In the genomic region with DNA sequence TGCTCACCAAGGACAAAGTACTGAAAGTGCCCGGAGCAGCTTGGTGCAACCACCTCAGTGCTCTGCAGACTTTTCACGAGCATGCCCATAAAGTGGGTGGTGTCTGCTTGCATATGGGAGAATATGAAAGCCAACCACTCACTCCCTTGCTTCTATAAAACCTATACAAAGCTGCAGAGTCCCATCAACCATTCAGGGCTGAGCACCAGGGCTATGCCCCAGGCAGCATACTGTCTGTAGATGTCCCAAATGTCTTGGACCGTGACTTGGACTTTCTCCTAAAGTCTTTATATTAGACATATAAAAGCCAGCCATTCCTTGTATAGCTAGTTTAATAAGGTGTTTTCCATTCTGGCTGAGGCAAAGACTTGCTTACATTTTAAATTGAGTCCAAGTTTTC, we compare ENCODE assay signal across 22 mouse cellular contexts. TPM values are rescaled to one million over a fixed set of nuclear protein-coding genes. Genes with fewer than 3 reads are reported as not detected.
DNase-seq lines count a peak whose midpoint lies in the region; ATAC-seq and TF ChIP-seq lines count a peak whose summit lies in the region.
"Had no signal": no experiment of that assay in that cellular context is flagged by ENCODE, and none has a peak within 500 bp of the region (broad histone marks: within the 10 kb centered on the region; RNA-seq: fewer than 3 reads in every experiment).

No protein-coding gene starts in this region.

- H3K27me3 ChIP-seq in limb, embryonic 12.5 days, result no peaks in the 10 kb centered on the region
- H3K27me3 ChIP-seq in limb, embryonic 10.5 days (ENCODE audit: low read depth, poor library complexity, severe bottlenecking), result no peaks in the 10 kb centered on the region
- H3K27me3 ChIP-seq in limb, embryonic 14.5 days (ENCODE audit: control insufficient read depth, insufficient read depth, low read length), result no peaks in the 10 kb centered on the region
- H3K27me3 ChIP-seq: CH12.LX; embryonic facial prominence, embryonic 12.5 days; forebrain, embryonic 13.5 days; forebrain, embryonic 15.5 days had no signal

- TF ChIP-seq POLR2A in limb, embryonic 14.5 days (IDR thresholded peaks at IDR 0.05; ENCODE audit: borderline replicate concordance, extremely low read depth, insufficient read depth, insufficient read length), result no peak

- H3K4me3 ChIP-seq in limb, embryonic 12.5 days (replicated peaks), result no peak overlapping the region
- no peak overlapping the region for H3K4me3 ChIP-seq in limb, embryonic 10.5 days
- H3K4me3 ChIP-seq in limb, embryonic 14.5 days (replicated peaks; ENCODE audit: low read length), result no peak overlapping the region
- H3K4me3 ChIP-seq: embryonic facial prominence, embryonic 10.5 days; embryonic facial prominence, embryonic 12.5 days; forebrain, embryonic 13.5 days; forebrain, embryonic 15.5 days had no signal

- peaks cover 16% of the 10 kb centered on the region; the same call in 1 of the 2 replicates for H3K4me1 ChIP-seq in limb, embryonic 12.5 days (replicated peaks)
- H3K4me1 ChIP-seq in limb, embryonic 10.5 days, result peaks cover 6% of the 10 kb centered on the region; the same call in 1 of the 2 replicates
- H3K4me1 ChIP-seq in limb, embryonic 14.5 days (ENCODE audit: control insufficient read depth, insufficient read depth, low read length), result peaks cover 30% of the 10 kb centered on the region

- no peak overlapping the region for H3K9ac ChIP-seq in limb, embryonic 12.5 days (replicated peaks)
- H3K9ac ChIP-seq in limb, embryonic 14.5 days (ENCODE audit: low read depth, low read length, severe bottlenecking), result no peak overlapping the region
- H3K9ac ChIP-seq: embryonic facial prominence, embryonic 12.5 days; forebrain, embryonic 13.5 days; forebrain, embryonic 15.5 days; forebrain, postnatal 0 days had no signal

- 71% methylated on average over 3 of the region's 3 CpGs for WGBS in limb, embryonic 12.5 days
- WGBS in limb, embryonic 10.5 days, result 97% methylated on average over 3 of the region's 3 CpGs
- 45% methylated on average over 3 of the region's 3 CpGs for WGBS in limb, embryonic 14.5 days

- ATAC-seq in limb, embryonic 12.5 days (ENCODE audit: insufficient number of reproducible peaks, insufficient read depth, low FRiP score, low TSS enrichment, low read depth), result peak; percentile 63; the same call in 1 of the 2 replicates
- ATAC-seq in limb, embryonic 14.5 days (ENCODE audit: low FRiP score, low read depth), result peak; percentile 84
- ATAC-seq: CD4-positive, CD25-positive, alpha-beta regulatory T cell, adult 4 months; forebrain, embryonic 13.5 days; forebrain, embryonic 15.5 days; forebrain, postnatal 0 days had no signal

- no peak for DNase-seq in limb, embryonic 10.5 days (ENCODE audit: low spot score)
- peak; percentile 48 for DNase-seq in limb, embryonic 14.5 days (ENCODE audit: low spot score)
- no peak for DNase-seq in MN1 (ENCODE audit: low spot score)
- no peak for DNase-seq in right cerebral cortex, postnatal 14 days
- DNase-seq: adrenal gland, adult 2 months; adrenal gland, postnatal 14 days; adrenal gland, postnatal 36 days; B cell, adult 2 months; cerebellum, adult 11-12 months; cerebellum, adult 2 months; cerebellum, adult 9-10 months; cerebellum, postnatal 10 days; cerebellum, postnatal 25 days; forebrain, postnatal 0 days had no signal

- no peak overlapping the region for H3K4me2 ChIP-seq in limb, embryonic 12.5 days
- no peak overlapping the region for H3K4me2 ChIP-seq in limb, embryonic 14.5 days (replicated peaks; ENCODE audit: low read depth, low read length, severe bottlenecking)
- H3K4me2 ChIP-seq: embryonic facial prominence, embryonic 12.5 days; forebrain, embryonic 13.5 days; forebrain, embryonic 15.5 days had no signal

- no peaks in the 10 kb centered on the region for H3K9me3 ChIP-seq in limb, embryonic 12.5 days
- no peaks in the 10 kb centered on the region for H3K9me3 ChIP-seq in limb, embryonic 10.5 days (replicated peaks)
- no peaks in the 10 kb centered on the region for H3K9me3 ChIP-seq in limb, embryonic 14.5 days (ENCODE audit: control insufficient read depth, low read length)
- H3K9me3 ChIP-seq: embryonic facial prominence, embryonic 10.5 days; embryonic facial prominence, embryonic 12.5 days; forebrain, embryonic 13.5 days; forebrain, embryonic 15.5 days had no signal

- H3K36me3 ChIP-seq in limb, embryonic 12.5 days, result no peaks in the 10 kb centered on the region
- H3K36me3 ChIP-seq in limb, embryonic 10.5 days, result no peaks in the 10 kb centered on the region
- H3K36me3 ChIP-seq in limb, embryonic 14.5 days (ENCODE audit: control insufficient read depth, insufficient read depth, low read length), result no peaks in the 10 kb centered on the region
- H3K36me3 ChIP-seq: embryonic facial prominence, embryonic 10.5 days; embryonic facial prominence, embryonic 12.5 days; forebrain, embryonic 15.5 days; G1E had no signal

- no peak overlapping the region for H3K27ac ChIP-seq in limb, embryonic 12.5 days
- no peak overlapping the region for H3K27ac ChIP-seq in limb, embryonic 10.5 days
- H3K27ac ChIP-seq in limb, embryonic 14.5 days (replicated peaks; ENCODE audit: low read depth, low read length), result no peak overlapping the region
- H3K27ac ChIP-seq: embryonic facial prominence, embryonic 10.5 days; embryonic facial prominence, embryonic 12.5 days; forebrain, embryonic 13.5 days; forebrain, embryonic 15.5 days had no signal

RNA-seq across cellular contexts. Expression of gene Limch1, which starts 47.6 kb away (rescaled TPM):
- polyA plus RNA-seq in limb, embryonic 12.5 days (2016; fragmentation: Nextera tagmentation; extraction: Ambion mirVana), result 48.1 and 58.1 TPM in 2 replicates
- polyA plus RNA-seq in limb, embryonic 10.5 days (2016; fragmentation: Nextera tagmentation; extraction: Ambion mirVana), result 21.8 and 28.9 TPM in 2 replicates
- 40.0 and 44.4 TPM in 2 replicates for polyA plus RNA-seq in limb, embryonic 14.5 days (2012; rRNA removed)
- polyA plus RNA-seq in limb, embryonic 14.5 days (2014; fragmentation: Nextera tagmentation; extraction: Ambion mirVana), result 85.3 and 98.4 TPM in 2 replicates
- polyA plus RNA-seq: CD4-positive, CD25-positive, alpha-beta regulatory T cell, adult 4 months; G1E had no signal
